Mouse (Mus musculus) embryonic facial prominence, embryonic 11.5 days (tissue): ENCODE measurements around the gene Gzmd. TPM values are rescaled to one million over a fixed set of nuclear protein-coding genes. Genes with fewer than 3 reads are reported as not detected.

Experiments
- ATAC-seq: fragments of 200-750 bp; cut with Nextera tagmentation; replicated peaks from 2 replicates; pipeline ENCODE4 v1.8.0; 2017; ENCODE audit warnings: low read depth; ENCODE audit not compliant: insufficient number of reproducible peaks, low FRiP score, low TSS enrichment
- DNase-seq: peaks from one replicate; pipeline ENCODE4 v3.0.0-alpha.2; 2015; ENCODE audit warnings: low spot score
- H3K27ac ChIP-seq: fragments of 300-500 bp; sonication (generic); replicated peaks from 2 replicates; pipeline ENCODE4 v1.5.1; 2014; ENCODE audit warnings: mild to moderate bottlenecking, low read depth, low read length, control low read depth
- H3K27me3 ChIP-seq: fragments of 300-500 bp; sonication (generic); 2 replicates; pipeline ENCODE4 v1.6.1; 2014; ENCODE audit warnings: mild to moderate bottlenecking, low read length, moderate library complexity, mixed read lengths; ENCODE audit not compliant: control insufficient read depth, insufficient read depth
- H3K36me3 ChIP-seq: fragments of 300-500 bp; sonication (generic); replicated peaks from 2 replicates; pipeline ENCODE4 v1.6.1; 2014; ENCODE audit warnings: low read depth, mild to moderate bottlenecking, low read length, moderate library complexity, mixed read lengths; ENCODE audit not compliant: control insufficient read depth, insufficient read depth
- H3K4me1 ChIP-seq: fragments of 300-500 bp; sonication (generic); 2 replicates; pipeline ENCODE4 v1.6.1; 2014; ENCODE audit warnings: low read length, mixed read lengths; ENCODE audit not compliant: control insufficient read depth, insufficient read depth
- H3K4me2 ChIP-seq: fragments of 300-500 bp; sonication (generic); 2 replicates; pipeline ENCODE4 v1.6.1; 2014; ENCODE audit warnings: low read depth, mild to moderate bottlenecking, control low read depth, low read length, moderate library complexity
- H3K4me3 ChIP-seq: fragments of 300-500 bp; sonication (generic); 2 replicates; pipeline ENCODE4 v1.5.1; 2014; ENCODE audit warnings: low read depth, low read length, control low read depth
- H3K9ac ChIP-seq: fragments of 300-500 bp; sonication (generic); replicated peaks from 2 replicates; pipeline ENCODE4 v1.6.1; 2014; ENCODE audit warnings: mild to moderate bottlenecking, control low read depth, low read length
- H3K9me3 ChIP-seq: fragments of 300-500 bp; sonication (generic); replicated peaks from 2 replicates; pipeline ENCODE4 v1.6.1; 2016; ENCODE audit warnings: mild to moderate bottlenecking, low read length, inconsistent platforms, mixed read lengths; ENCODE audit not compliant: control insufficient read depth
- WGBS: fragments of 180-500 bp; shearing (Covaris S2); extraction: QIAGEN DNeasy Blood & Tissue Kit; methylation state at CpG from one replicate; pipeline ENCODE4 v1.1.7; 2014; 5-methylcytosine and 5-hydroxymethylcytosine counted together
- polyA plus RNA-seq: library from polyadenylated mRNA; unstranded; fragments of >200 nt; fragmentation: Nextera tagmentation; extraction: Ambion mirVana; gene quantifications from 2 replicates; pipeline ENCODE4 v1.2.1, GENCODE M21; 2014

The Gzmd gene
- polyA plus RNA-seq, 1 experiment from 2014 or later = not detected

GRCm38 (mm10) chr14:56103452-56103851 is 29.0 kb downstream of the Gzmd start:
- Histone ChIP-seq H3K4me2 (no peak overlapping the region), H3K27me3 (no peaks in the 10 kb centered on the region), H3K36me3 (no peaks in the 10 kb centered on the region), H3K9ac (no peak overlapping the region), H3K4me1 (no peaks in the 10 kb centered on the region), H3K9me3 (no peaks in the 10 kb centered on the region; the same call in 1 of the 2 replicates), H3K4me3 (no peak overlapping the region), H3K27ac (no peak overlapping the region)
- 70% methylated on average over 3 of the region's 3 CpGs for WGBS
- ATAC-seq = no peak
- DNase-seq = no peak

- Histone ChIP-seq H3K4me3 (no peak within 1 kb of the TSS), H3K9me3 (no peaks in the 10 kb centered on the region; the same call in 1 of the 2 replicates), H3K4me2 (no peak within 1 kb of the TSS), H3K27ac (no peak within 1 kb of the TSS), H3K36me3 (no peaks in the 10 kb centered on the region), H3K9ac (no peak within 1 kb of the TSS), H3K4me1 (no peaks in the 10 kb centered on the region), H3K27me3 (no peaks in the 10 kb centered on the region)
- DNase-seq (no peak), ATAC-seq (no peak)
- 78% methylated on average over 10 of the region's 10 CpGs for WGBS
Measured at GRCm38 (mm10) chr14:56102386-56102785, 30.0 kb downstream of the Gzmd start, which contains the start of gene Ctsg. Gene Ctsg, minus strand, starts transcription at chr14:56102574.

GRCm38 (mm10) chr14:56098940-56099339 is 33.5 kb downstream of the Gzmd start:
- no peak overlapping the region for H3K27ac ChIP-seq
- WGBS = 72% methylated on average over 4 of the region's 4 CpGs
- no peak overlapping the region for H3K9ac ChIP-seq
- H3K27me3 ChIP-seq = no peaks in the 10 kb centered on the region
- DNase-seq = peak; percentile 35
- H3K4me1 ChIP-seq = no peaks in the 10 kb centered on the region
- no peaks in the 10 kb centered on the region; the same call in 1 of the 2 replicates for H3K9me3 ChIP-seq
- H3K36me3 ChIP-seq = no peaks in the 10 kb centered on the region
- no peak overlapping the region for H3K4me2 ChIP-seq
- no peak overlapping the region for H3K4me3 ChIP-seq
- no peak for ATAC-seq

- no peaks in the 10 kb centered on the region for H3K4me1 ChIP-seq
- no peak for ATAC-seq
- H3K4me2 ChIP-seq = no peak overlapping the region
- DNase-seq = no peak
- no peaks in the 10 kb centered on the region for H3K27me3 ChIP-seq
- H3K27ac ChIP-seq = no peak overlapping the region
- H3K4me3 ChIP-seq = no peak overlapping the region
- no peaks in the 10 kb centered on the region for H3K36me3 ChIP-seq
- no peaks in the 10 kb centered on the region; the same call in 1 of the 2 replicates for H3K9me3 ChIP-seq
- H3K9ac ChIP-seq = no peak overlapping the region
- WGBS = 86% methylated on average over 1 of the region's 1 CpGs
Measured at GRCm38 (mm10) chr14:56097597-56097996, 34.8 kb downstream of the Gzmd start.

- Histone ChIP-seq H3K4me3 (no peak overlapping the region), H3K9ac (no peak overlapping the region), H3K36me3 (no peaks in the 10 kb centered on the region), H3K4me2 (no peak overlapping the region), H3K27me3 (no peaks in the 10 kb centered on the region), H3K9me3 (no peaks in the 10 kb centered on the region), H3K27ac (no peak overlapping the region), H3K4me1 (no peaks in the 10 kb centered on the region)
- WGBS = 85% methylated on average over 2 of the region's 2 CpGs
- DNase-seq = no peak
- no peak for ATAC-seq
Measured at GRCm38 (mm10) chr14:56093353-56093752, 39.1 kb downstream of the Gzmd start.

GRCm38 (mm10) chr14:56086711-56087110 is 45.7 kb downstream of the Gzmd start:
- Histone ChIP-seq H3K27ac (no peak overlapping the region), H3K4me3 (no peak overlapping the region), H3K36me3 (no peaks in the 10 kb centered on the region), H3K9me3 (no peaks in the 10 kb centered on the region), H3K9ac (no peak overlapping the region), H3K4me2 (no peak overlapping the region), H3K4me1 (no peaks in the 10 kb centered on the region), H3K27me3 (no peaks in the 10 kb centered on the region)
- WGBS = 76% methylated on average over 3 of the region's 3 CpGs
- no peak for DNase-seq
- no peak for ATAC-seq

DNA sequence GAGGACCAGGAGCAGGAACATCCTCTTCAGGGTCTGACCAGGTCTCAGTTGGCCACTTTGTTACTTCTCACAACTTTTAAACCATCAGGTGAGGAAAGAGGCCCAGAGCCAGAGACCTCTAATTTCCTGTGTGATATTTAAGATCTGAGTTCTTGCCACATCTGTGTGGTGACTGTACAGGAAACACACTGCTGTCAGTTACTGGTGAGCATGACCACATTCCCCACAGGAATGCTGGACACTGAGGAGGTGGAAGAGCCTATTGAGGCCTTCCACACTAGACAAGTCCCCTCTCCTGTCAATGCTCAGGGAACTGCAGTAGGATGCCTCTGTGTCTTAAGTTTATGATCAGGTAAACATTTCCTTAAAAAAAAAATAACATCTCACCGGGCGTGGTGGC is 47.2 kb downstream of the Gzmd start, which contains the start of gene Mcpt8:
Gene Mcpt8, minus strand, starts transcription at position 107 of the 400 bp plus-strand sequence.
- Histone ChIP-seq H3K4me2 (no peak within 1 kb of the TSS), H3K4me3 (no peak within 1 kb of the TSS), H3K4me1 (no peaks in the 10 kb centered on the region), H3K27ac (no peak within 1 kb of the TSS), H3K9ac (no peak within 1 kb of the TSS), H3K36me3 (no peaks in the 10 kb centered on the region), H3K27me3 (no peaks in the 10 kb centered on the region), H3K9me3 (no peaks in the 10 kb centered on the region)
- no peak for ATAC-seq
- 90% methylated on average over 2 of the region's 2 CpGs for WGBS
- DNase-seq = no peak

GRCm38 (mm10) chr14:56082016-56082415 is 50.4 kb downstream of the Gzmd start:
- no peak overlapping the region for H3K4me2 ChIP-seq
- H3K36me3 ChIP-seq = no peaks in the 10 kb centered on the region
- DNase-seq (no peak), ATAC-seq (no peak)
- WGBS = 87% methylated on average over 4 of the region's 4 CpGs
- H3K27ac ChIP-seq = no peak overlapping the region
- H3K9me3 ChIP-seq = no peaks in the 10 kb centered on the region
- H3K27me3 ChIP-seq = no peaks in the 10 kb centered on the region
- H3K4me1 ChIP-seq = no peaks in the 10 kb centered on the region
- H3K9ac ChIP-seq = no peak overlapping the region
- no peak overlapping the region for H3K4me3 ChIP-seq
